22 mouse cellular contexts compared by ENCODE assay signal in the genomic region with DNA sequence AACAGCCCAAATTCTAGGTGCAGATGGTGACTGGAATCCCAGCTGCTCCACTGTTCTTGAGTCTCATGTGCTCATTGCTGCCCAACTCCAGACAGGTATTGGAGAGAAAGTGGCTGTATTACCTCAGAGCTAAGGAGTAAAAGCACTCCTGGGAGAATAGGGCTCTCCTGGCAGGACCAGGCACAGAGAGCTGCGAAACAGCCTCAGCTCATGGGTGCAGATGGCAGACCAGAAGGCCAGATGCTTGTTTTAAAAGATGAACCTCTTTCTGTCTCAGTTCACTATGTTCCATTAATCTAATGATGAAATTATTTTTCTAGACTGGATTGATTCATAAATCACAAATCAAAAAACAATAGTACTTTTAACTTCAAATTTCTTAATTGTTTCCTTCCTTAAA. TPM values are rescaled to one million over a fixed set of nuclear protein-coding genes. Genes with fewer than 3 reads are reported as not detected.
"Had no signal": no experiment of that assay in that cellular context is flagged by ENCODE, and none has a peak within 500 bp of the region (broad histone marks: within the 10 kb centered on the region; RNA-seq: fewer than 3 reads in every experiment).

No protein-coding gene starts in this region.

- H3K27me3 ChIP-seq: lung, embryonic 15.5 days; megakaryocyte, embryonic 14.5 days; midbrain, embryonic 13.5 days; midbrain, embryonic 15.5 days; neural tube, embryonic 13.5 days; neural tube, embryonic 15.5 days; stomach, embryonic 15.5 days had no signal

- H3K4me1 ChIP-seq: lung, embryonic 15.5 days; megakaryocyte, embryonic 14.5 days; midbrain, embryonic 13.5 days; midbrain, embryonic 15.5 days; neural tube, embryonic 13.5 days; neural tube, embryonic 15.5 days; stomach, embryonic 15.5 days had no signal

- H3K4me3 ChIP-seq: lung, embryonic 15.5 days; megakaryocyte, embryonic 14.5 days; midbrain, embryonic 13.5 days; midbrain, embryonic 15.5 days; neural tube, embryonic 13.5 days; neural tube, embryonic 15.5 days; stomach, embryonic 15.5 days had no signal

- H3K27ac ChIP-seq: lung, embryonic 15.5 days; macrophage; midbrain, embryonic 13.5 days; midbrain, embryonic 15.5 days; neural tube, embryonic 13.5 days; neural tube, embryonic 15.5 days; stomach, embryonic 15.5 days; stomach, postnatal 0 days had no signal

- DNase-seq: liver, postnatal 0 days; lung, adult 2 months; lung, postnatal 14 days; lung, postnatal 36 days; retina, postnatal 1 day; right cerebral cortex, adult 18-20 months; thymus, adult 2 months; thymus, postnatal 25 days; thymus, postnatal 4 days had no signal

- H3K36me3 ChIP-seq: lung, embryonic 15.5 days; midbrain, embryonic 13.5 days; midbrain, embryonic 15.5 days; neural tube, embryonic 13.5 days; neural tube, embryonic 15.5 days; stomach, embryonic 15.5 days had no signal

- H3K9me3 ChIP-seq: lung, embryonic 15.5 days; megakaryocyte, embryonic 14.5 days; midbrain, embryonic 13.5 days; midbrain, embryonic 15.5 days; neural tube, embryonic 13.5 days; neural tube, embryonic 15.5 days; stomach, embryonic 15.5 days had no signal

RNA-seq across cellular contexts. Expression of a gene that starts 12.1 kb away (rescaled TPM):
- total RNA-seq: megakaryocyte progenitor cell, adult 5-6 weeks; monocyte, adult 5-6 weeks had no signal
- polyA plus RNA-seq: liver, postnatal 0 days; lung, adult 2 months; lung, postnatal 0 days; macrophage; spleen, adult 2 months had no signal
